Mouse (Mus musculus) liver, adult (tissue): Measurements from ENCODE around the gene Rnf167.

Source experiments
- GATA4 ChIP-seq: IDR thresholded peaks from 2 replicates; pipeline ENCODE4 v1.6.1; 2014; ENCODE audit warnings: mild to moderate bottlenecking, low read length; ENCODE audit not compliant: insufficient replicate concordance

Gene Rnf167

GRCm38 (mm10) chr11:70647716-70648420, 833 bp downstream of the Rnf167 start:
- no peak for TF ChIP-seq GATA4

DNA sequence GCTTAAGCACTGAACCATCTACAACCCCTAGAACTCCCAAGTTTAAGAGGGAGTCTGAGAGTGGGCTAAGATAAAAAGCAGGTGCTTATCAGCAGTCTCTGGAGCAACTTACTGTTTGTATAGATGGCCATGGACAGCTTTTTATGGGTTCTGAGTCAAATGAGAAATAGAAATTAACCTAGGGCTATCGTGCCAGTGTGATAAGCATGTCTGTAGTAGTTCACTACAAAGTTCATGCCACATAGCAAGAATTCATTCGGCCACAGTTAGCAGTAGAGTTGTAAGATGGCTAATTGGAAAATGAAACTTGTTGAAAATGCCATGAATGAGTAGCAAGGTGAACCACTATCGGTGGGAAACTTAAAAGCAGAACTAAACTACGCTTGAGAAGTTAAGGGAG, 1.5 kb downstream of the Rnf167 start:
- TF ChIP-seq GATA4, result no peak

GRCm38 (mm10) chr11:70649185-70649734, 2.2 kb downstream of the Rnf167 start:
- no peak for TF ChIP-seq GATA4

GRCm38 (mm10) chr11:70650322-70651175, 3.5 kb downstream of the Rnf167 start:
- no peak for TF ChIP-seq GATA4

GRCm38 (mm10) chr11:70651391-70651790, 4.4 kb downstream of the Rnf167 start:
- no peak for TF ChIP-seq GATA4

DNA sequence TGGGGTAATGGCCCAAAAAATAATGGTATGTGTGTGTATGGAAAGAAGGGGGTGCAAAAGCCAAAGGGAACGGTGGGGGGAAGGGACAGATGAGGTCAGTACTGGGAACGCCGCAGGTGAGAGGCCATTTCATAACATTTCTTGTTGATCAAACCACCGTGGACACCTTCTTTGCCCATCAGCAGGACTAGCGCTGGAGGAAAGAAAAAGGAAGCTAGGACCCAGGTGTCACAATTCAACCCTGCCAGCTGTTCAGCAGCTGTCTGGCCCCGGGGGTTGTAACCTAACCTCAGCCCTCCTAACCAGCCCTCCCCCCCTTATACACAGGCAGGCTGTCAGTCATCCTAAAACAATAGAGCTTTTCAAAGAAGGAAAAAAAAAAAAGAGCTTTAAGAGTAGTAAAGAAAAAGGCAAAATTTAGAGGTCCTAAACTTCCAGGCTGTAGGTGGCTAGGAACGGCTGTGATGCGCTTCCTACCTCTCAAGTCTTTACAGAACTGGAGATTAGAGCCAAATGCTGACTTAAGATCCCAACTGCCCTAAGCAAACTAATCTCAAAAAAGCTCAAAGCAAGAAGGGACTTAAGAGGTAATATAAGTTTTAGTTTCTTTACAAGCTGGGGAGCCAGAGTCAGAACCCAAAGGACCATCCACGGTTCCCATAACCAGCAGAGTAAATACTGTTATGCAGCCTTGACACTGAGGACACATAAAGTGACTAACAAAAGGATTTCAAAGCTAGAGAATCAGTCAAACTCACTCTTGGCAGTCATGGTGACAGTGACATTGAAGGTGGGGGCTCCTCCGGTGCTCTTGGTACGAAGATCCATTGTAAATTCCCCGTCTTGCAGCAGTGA, 5.2 kb downstream of the Rnf167 start:
- no peak for TF ChIP-seq GATA4

DNA sequence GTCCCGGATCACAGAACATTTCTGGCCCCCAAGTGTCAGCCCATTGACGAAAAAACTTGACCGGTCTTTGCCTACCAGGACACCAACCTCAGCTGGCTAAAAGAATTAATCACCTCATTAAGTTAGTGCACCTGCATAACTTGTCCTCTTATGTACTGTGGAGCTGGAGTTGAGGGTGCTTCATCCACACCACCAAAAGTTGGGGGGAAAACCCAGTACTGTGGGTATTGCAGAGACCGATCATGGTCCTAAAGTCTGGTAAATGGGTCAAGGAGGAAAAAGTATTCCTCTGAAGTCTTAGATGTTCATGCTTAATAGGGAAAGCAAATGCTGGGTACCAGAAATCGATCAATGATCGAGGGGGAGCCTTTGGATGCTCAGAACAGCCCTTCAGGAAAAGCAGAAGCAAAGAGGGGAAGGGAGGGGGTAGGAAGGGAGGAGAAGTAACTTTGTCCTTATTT, 5.9 kb downstream of the Rnf167 start:
- no peak for TF ChIP-seq GATA4

DNA sequence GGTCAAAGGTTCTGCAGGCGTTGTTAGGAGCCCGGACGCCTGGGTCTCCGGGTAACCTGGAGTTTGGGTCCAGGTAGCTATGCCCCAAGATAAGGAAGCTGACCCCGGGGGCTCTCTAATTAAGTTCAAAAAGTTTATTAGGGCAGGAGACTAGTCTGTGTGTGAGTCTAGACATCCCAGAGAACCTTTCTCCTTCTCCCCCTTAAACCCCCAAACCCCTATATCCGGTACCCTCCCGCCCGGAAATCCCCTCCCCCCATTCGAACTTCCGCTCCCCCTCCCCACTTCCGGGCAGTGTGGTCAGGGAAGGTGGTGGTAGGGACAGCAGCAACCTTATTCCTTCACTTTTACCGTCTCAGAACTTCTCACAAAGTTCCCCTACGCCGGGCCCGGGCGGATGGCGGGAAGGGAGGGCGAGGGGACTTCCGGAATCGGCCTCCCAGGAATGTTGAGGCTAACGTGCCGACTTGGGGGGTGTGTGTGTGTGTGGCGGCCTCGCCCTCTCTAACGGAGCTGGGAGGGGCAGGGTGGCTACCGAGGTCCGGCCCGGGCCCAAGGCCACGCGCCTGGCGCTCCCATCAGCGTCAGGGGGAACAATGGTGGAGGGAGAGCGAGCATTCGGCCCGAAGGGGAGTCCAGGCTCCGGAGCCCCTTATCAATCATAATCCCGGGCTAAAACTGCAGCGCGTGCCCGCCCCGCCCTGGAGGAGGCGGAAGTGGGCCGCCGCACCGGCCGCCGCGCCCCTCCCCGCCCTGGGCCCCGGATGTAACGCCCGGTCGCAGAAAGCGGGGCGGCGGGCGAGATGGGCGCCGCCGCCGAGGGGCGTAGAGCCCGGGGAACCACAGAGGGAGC, 6.5 kb downstream of the Rnf167 start:
- TF ChIP-seq GATA4, result peak; percentile 8; the same call in 1 of the 2 replicates

- TF ChIP-seq GATA4, result no peak
These were observed 7.3 kb downstream of the Rnf167 start, which contains the start of gene Pfn1 for GRCm38 (mm10) chr11:70654198-70654922. Gene Pfn1 (minus strand): TSS chr11:70654644.

DNA sequence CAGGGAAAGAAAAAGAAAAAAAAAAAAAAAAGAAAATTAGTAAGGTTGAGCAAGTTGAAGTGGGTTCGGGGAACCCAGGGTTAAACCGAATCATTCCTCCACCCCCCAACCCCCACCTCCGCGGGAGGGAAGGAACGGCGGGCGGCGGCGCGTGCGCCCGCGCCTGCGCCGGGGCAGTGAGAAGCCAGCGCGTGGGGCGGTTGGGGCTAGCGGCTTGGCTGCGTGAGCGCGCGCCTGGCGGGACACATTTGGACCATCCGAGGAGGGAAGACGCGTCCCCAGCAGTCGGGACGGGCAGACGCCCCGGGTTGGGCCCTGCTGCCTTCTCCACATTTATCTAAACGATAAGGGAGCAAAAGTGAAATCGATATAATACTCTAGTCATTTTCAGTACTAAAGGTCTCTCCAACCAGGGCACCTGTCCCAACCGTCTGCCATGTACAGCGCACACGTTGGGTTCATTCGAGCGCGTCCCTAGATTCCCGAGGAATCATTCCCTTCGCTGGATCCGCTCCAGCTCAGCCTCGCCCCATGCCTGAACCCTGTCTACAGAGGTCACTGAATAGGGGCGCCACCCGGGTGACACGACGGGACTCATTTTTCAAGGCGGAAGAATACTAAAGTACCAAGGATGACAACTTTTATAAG, 8.0 kb downstream of the Rnf167 start:
- TF ChIP-seq GATA4, result peak; percentile 38; the same call in 1 of the 2 replicates

DNA sequence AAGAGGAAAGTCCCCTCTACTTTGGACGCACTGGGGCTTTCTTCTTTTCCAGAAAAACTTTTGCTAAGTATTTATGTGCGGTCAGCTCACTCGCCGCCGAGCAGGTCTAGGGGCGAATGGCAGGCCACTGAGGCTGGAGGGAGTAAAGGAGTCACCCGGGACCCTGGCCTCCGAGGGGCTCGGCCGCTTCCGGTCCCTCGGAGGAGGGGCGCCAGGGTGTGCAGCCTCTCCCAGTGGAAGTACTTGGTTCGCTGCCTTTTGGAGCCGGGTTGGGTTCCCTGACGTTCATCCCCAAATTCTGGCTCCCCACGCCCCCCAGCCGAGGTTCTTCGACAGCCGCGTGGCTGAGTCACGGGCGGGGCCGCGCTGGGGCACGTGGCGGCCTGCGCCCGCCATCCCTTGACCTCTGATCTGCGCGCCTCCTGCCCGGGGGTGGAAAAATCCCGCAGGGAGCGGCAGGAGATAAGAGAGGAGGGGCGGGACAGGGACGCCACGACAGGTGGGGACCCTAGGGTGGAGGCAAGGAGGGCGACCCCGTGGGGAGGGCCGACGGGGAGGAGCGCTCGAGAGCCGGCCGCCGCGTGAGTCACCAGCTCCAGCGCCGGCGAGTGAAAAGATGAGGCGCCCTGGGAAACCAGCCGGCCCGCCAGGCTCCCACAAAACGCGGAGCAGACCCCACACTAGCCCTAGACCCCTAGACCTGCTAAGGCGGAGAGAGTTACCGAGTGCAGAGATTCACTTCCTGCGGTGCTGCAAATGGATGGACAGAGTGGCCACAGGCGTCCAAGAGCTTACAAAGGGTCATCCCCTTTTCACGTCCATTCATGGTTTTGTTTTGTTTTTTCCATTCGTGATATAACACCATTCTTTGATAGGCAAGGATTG, 8.8 kb downstream of the Rnf167 start:
- peak; percentile 55; the same call in 1 of the 2 replicates for TF ChIP-seq GATA4

DNA sequence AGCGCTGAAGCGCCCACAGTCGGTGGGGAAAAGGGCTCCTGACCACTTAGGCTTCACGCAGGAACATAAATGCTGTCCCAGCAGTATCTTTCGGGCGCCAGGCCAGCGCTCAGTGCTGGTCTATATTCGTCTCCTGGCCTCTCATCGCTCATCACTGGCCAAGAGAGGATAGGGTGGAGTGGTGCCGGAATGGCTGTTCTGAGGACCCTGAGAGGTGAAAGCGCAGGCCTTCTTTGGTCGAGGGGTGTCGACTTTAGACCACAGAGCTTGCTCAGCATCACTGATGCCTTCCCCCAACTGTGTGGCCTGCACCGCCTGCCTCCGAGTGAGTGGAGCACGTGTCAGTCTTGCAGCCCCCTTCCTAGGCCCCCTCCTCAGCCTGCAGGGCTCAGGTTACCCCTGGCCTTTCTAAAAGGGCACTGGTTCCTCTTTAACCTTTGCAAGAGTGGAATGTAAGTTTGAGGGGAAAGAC, 9.5 kb downstream of the Rnf167 start:
- TF ChIP-seq GATA4, result no peak
